Mouse (Mus musculus) bone marrow macrophage, adult 2 months (primary cell): ENCODE measurements around the gene Tbl3.

ENCODE experiments used
- CTCF ChIP-seq: IDR thresholded peaks from 2 replicates; pipeline ENCODE4 v1.5.1; 2012; ENCODE audit warnings: low read depth, mild to moderate bottlenecking, low read length, moderate library complexity
- POLR2A ChIP-seq: IDR thresholded peaks from 2 replicates; pipeline ENCODE4 v1.6.1; 2012; ENCODE audit warnings: mild to moderate bottlenecking, low read depth, low read length, borderline replicate concordance

- no peak for TF ChIP-seq CTCF
- no peak for TF ChIP-seq POLR2A
These were observed 8.1 kb upstream of the Tbl3 start for GRCm38 (mm10) chr17:24715556-24715955.
